In the genomic region with DNA sequence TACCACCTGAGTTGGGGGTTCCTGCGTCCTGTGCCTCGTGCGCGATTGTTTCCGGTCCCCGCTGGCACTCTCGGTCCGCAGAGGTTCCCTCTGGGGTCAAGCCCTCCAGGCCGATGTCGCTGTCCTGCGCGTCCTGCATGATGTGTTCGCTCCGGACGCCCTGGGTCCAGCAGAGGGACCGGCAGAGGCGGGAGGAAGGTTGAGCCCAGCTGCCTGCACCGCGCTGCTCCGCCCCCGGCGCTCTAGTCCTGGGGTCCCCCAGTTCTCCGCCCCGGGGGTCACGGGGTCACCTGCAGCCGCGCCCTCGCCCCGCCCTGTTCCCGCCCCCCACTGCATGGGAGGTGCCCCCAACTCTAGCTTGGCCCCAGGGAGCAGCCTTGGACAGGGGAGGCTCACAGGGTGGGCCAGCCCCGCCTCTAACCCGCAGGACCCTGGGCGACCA, we compare ENCODE assay signal across 7 mouse cellular contexts. TPM values are rescaled to one million over a fixed set of nuclear protein-coding genes. Genes with fewer than 3 reads are reported as not detected.
DNase-seq lines count a peak whose midpoint lies in the region; ATAC-seq and TF ChIP-seq lines count a peak whose summit lies in the region.

No protein-coding gene starts in this region.

- peaks cover 35% of the 10 kb centered on the region for H3K27me3 ChIP-seq in E14TG2a.4 (ENCODE audit: insufficient read depth, low read length)
- H3K27me3 ChIP-seq in heart, embryonic 16.5 days (ENCODE audit: control insufficient read depth, insufficient read depth, low read length): peaks cover 32% of the 10 kb centered on the region
- H3K27me3 ChIP-seq in liver, embryonic 13.5 days: peaks cover 35% of the 10 kb centered on the region
- H3K27me3 ChIP-seq in stomach, postnatal 0 days (ENCODE audit: control insufficient read depth, insufficient read depth, low read length): no peaks in the 10 kb centered on the region

- no peaks in the 10 kb centered on the region for H3K9me3 ChIP-seq in E14TG2a.4 (ENCODE audit: low read length)
- no peaks in the 10 kb centered on the region for H3K9me3 ChIP-seq in heart, embryonic 16.5 days (replicated peaks; ENCODE audit: control insufficient read depth, low read length)
- H3K9me3 ChIP-seq in liver, embryonic 13.5 days (replicated peaks): no peaks in the 10 kb centered on the region
- H3K9me3 ChIP-seq in stomach, postnatal 0 days (ENCODE audit: control insufficient read depth, low read length): no peaks in the 10 kb centered on the region

- H3K4me3 ChIP-seq in E14TG2a.4 (replicated peaks; ENCODE audit: low read length): peak overlapping the region; percentile 75
- peak overlapping the region; percentile 41 for H3K4me3 ChIP-seq in heart, embryonic 16.5 days (ENCODE audit: low read length)
- peak overlapping the region; percentile 68 for H3K4me3 ChIP-seq in liver, embryonic 13.5 days (replicated peaks)
- peak overlapping the region; percentile 32 for H3K4me3 ChIP-seq in stomach, postnatal 0 days (ENCODE audit: low read depth, low read length)

- ATAC-seq in heart, embryonic 16.5 days (replicated peaks; ENCODE audit: extremely low read depth, insufficient read depth, low FRiP score): no peak
- ATAC-seq in liver, embryonic 13.5 days (ENCODE audit: low read depth): peak; percentile 72
- peak; percentile 21; the same call in 1 of the 2 replicates for ATAC-seq in stomach, postnatal 0 days (ENCODE audit: low FRiP score, low TSS enrichment)

- TF ChIP-seq CTCF in E14TG2a.4 (conservative IDR thresholded peaks at IDR 0.05; ENCODE audit: low read length): no peak
- no peak for TF ChIP-seq CTCF in stomach, postnatal 0 days (IDR thresholded peaks at IDR 0.05; ENCODE audit: low read depth)

- peak; percentile 3 for DNase-seq in ES-CJ7 (ENCODE audit: low read depth, low spot score)
- peak; percentile 58 for DNase-seq in liver, embryonic 13.5 days
- DNase-seq in stomach, postnatal 0 days (ENCODE audit: low spot score): no peak
- no peak for DNase-seq in spleen, postnatal 36 days (ENCODE audit: low spot score in 2 of 2)
- DNase-seq in spleen, postnatal 14 days (ENCODE audit: low spot score in 2 of 2): no peak

- H3K36me3 ChIP-seq in E14TG2a.4 (ENCODE audit: insufficient read depth, low read length): no peaks in the 10 kb centered on the region
- no peaks in the 10 kb centered on the region for H3K36me3 ChIP-seq in heart, embryonic 16.5 days (ENCODE audit: control insufficient read depth, insufficient read depth)
- peaks cover 3% of the 10 kb centered on the region; the same call in 1 of the 2 replicates for H3K36me3 ChIP-seq in liver, embryonic 13.5 days
- no peaks in the 10 kb centered on the region for H3K36me3 ChIP-seq in stomach, postnatal 0 days (ENCODE audit: control insufficient read depth, insufficient read depth, low read length)

- peak overlapping the region; percentile 63 for H3K4me2 ChIP-seq in heart, embryonic 16.5 days (ENCODE audit: low read depth, low read length)
- peak overlapping the region; percentile 91 for H3K4me2 ChIP-seq in liver, embryonic 13.5 days
- H3K4me2 ChIP-seq in stomach, postnatal 0 days (replicated peaks; ENCODE audit: low read depth): peak overlapping the region; percentile 55

- H3K4me1 ChIP-seq in E14TG2a.4 (replicated peaks; ENCODE audit: low read depth, low read length): peaks cover 5% of the 10 kb centered on the region
- H3K4me1 ChIP-seq in heart, embryonic 16.5 days (ENCODE audit: control insufficient read depth, insufficient read depth, low read length): peaks cover 6% of the 10 kb centered on the region
- H3K4me1 ChIP-seq in liver, embryonic 13.5 days (replicated peaks): peaks cover 73% of the 10 kb centered on the region
- H3K4me1 ChIP-seq in stomach, postnatal 0 days (replicated peaks; ENCODE audit: control insufficient read depth, insufficient read depth): no peaks in the 10 kb centered on the region

- no peak overlapping the region for H3K27ac ChIP-seq in heart, embryonic 16.5 days (ENCODE audit: low read length)
- peak overlapping the region; percentile 82 for H3K27ac ChIP-seq in liver, embryonic 13.5 days
- peak overlapping the region; percentile 26; the same call in 1 of the 2 replicates for H3K27ac ChIP-seq in stomach, postnatal 0 days (replicated peaks)

- WGBS in heart, embryonic 16.5 days: 0% methylated on average over 33 of the region's 33 CpGs
- WGBS in liver, embryonic 13.5 days (ENCODE audit: insufficient replicate concordance): 3% methylated on average over 29 of the region's 33 CpGs
- 1% methylated on average over 22 of the region's 33 CpGs for WGBS in stomach, postnatal 0 days

- TF ChIP-seq EP300 in stomach, postnatal 0 days (optimal IDR thresholded peaks at IDR 0.05): no peak

- H3K9ac ChIP-seq in heart, embryonic 16.5 days (ENCODE audit: low read length): peak overlapping the region; percentile 57
- peak overlapping the region; percentile 81 for H3K9ac ChIP-seq in liver, embryonic 13.5 days
- H3K9ac ChIP-seq in stomach, postnatal 0 days (ENCODE audit: low read length): peak overlapping the region; percentile 67

RNA-seq across cellular contexts. Expression of a gene that starts 13.4 kb away (rescaled TPM):
- 7.3 and 16.0 TPM in 2 replicates for polyA plus RNA-seq in heart, embryonic 16.5 days (2015; fragmentation: Nextera tagmentation; extraction: Ambion mirVana)
- polyA plus RNA-seq in liver, embryonic 13.5 days (2015; fragmentation: Nextera tagmentation; extraction: Ambion mirVana): 3.4 and 3.8 TPM in 2 replicates
- 32.4 and 41.6 TPM in 2 replicates for polyA plus RNA-seq in stomach, postnatal 0 days (2015; fragmentation: Nextera tagmentation; extraction: Ambion mirVana)

Comparison
In these comparisons a context has a peak if more than half of its experiments do, and no peak if none do; other contexts are left out.
1. DNase-seq: peak in ES-CJ7 (single experiment) and liver, embryonic 13.5 days (single experiment); none in stomach, postnatal 0 days (single experiment), spleen, postnatal 36 days (0 of 2) and spleen, postnatal 14 days (0 of 2).
2. Peak in every context shown above with its lines, with median percentiles within 50 percentile points of each other: H3K4me3 ChIP-seq, H3K4me2 ChIP-seq and H3K9ac ChIP-seq.